Mouse (Mus musculus): ENCODE data around the gene Arl6ip1. TPM values are rescaled to one million over a fixed set of nuclear protein-coding genes. Genes with fewer than 3 reads are reported as not detected.
A peak's percentile ranks its signal among the peaks of the same experiment; 100 is the strongest.

Arl6ip1 gene
- total and polyA plus RNA-seq, 3 experiments = 21.3 to 28.9 (median 26.1) TPM

DNA sequence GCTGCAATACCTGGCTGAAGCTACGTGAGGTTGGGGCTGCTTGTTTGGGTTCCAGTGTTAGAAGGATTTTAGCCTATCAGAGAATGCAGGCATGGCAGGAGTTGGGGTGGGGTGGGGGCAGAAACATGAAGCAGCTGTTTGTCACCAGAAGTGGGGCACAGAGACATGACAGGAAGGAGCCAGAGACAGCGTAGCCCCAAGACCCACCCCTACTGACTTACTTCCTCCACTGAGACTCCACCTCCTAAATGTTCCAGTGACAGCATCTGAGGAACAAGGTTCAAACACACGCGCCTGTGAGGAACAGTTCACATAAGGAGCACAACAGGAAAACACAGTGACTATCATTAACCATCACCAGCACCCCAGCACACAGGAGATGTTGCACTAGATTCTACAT lies 49.5 kb downstream of the Arl6ip1 start:
- DNase-seq = no peak
- Histone ChIP-seq H3K36me3 (ENCODE audit: control insufficient read depth, insufficient read depth, low read length) (no peaks in the 10 kb centered on the region), H3K9ac (ENCODE audit: low read depth, low read length) (no peak overlapping the region), H3K27me3 (ENCODE audit: control insufficient read depth, insufficient read depth, low read length) (0 out of 2 replicates have a peak, but pooled peaks cover 1% of the 10 kb centered on the region), H3K4me3 (no peak overlapping the region), H3K27ac (no peak overlapping the region), H3K4me1 (ENCODE audit: control insufficient read depth, insufficient read depth, low read length) (no peaks in the 10 kb centered on the region), H3K79me2 (replicated peaks; ENCODE audit: control insufficient read depth, insufficient read depth, low read length) (no peaks in the 10 kb centered on the region)
- 59% methylated on average over 4 of the region's 4 CpGs for WGBS
- TF ChIP-seq CTCF (IDR thresholded peaks at IDR 0.05) = no peak
- no peak for TF ChIP-seq POLR2A (IDR thresholded peaks at IDR 0.05; ENCODE audit: insufficient read depth, low read depth, low read length)
- no peak for TF ChIP-seq EP300 (IDR thresholded peaks at IDR 0.05; ENCODE audit: insufficient read depth, low read depth, low read length)
- intact Hi-C loops (cut with DNase I) = no loop called here

- Histone ChIP-seq H3K79me2 (replicated peaks; ENCODE audit: control insufficient read depth, insufficient read depth, low read length) (no peaks in the 10 kb centered on the region), H3K4me1 (ENCODE audit: control insufficient read depth, insufficient read depth, low read length) (no peaks in the 10 kb centered on the region)
- intact Hi-C loops (cut with DNase I) = no loop called here
These were observed 50.4 kb downstream of the Arl6ip1 start for GRCm38 (mm10) chr7:118079097-118079496.

More at GRCm38 (mm10) chr7:118079097-118079496, 50.4 kb downstream of the Arl6ip1 start:
- Histone ChIP-seq H3K27me3 (ENCODE audit: control insufficient read depth, insufficient read depth, low read length) (0 out of 2 replicates have a peak, but pooled peaks cover 1% of the 10 kb centered on the region), H3K36me3 (ENCODE audit: control insufficient read depth, insufficient read depth, low read length) (no peaks in the 10 kb centered on the region), H3K9ac (ENCODE audit: low read depth, low read length) (no peak overlapping the region), H3K4me3 (no peak overlapping the region), H3K27ac (no peak overlapping the region)
- 84% methylated on average over 5 of the region's 5 CpGs for WGBS
- peak; percentile 26 for TF ChIP-seq CTCF (IDR thresholded peaks at IDR 0.05)
- TF ChIP-seq EP300 (IDR thresholded peaks at IDR 0.05; ENCODE audit: insufficient read depth, low read depth, low read length) = no peak
- TF ChIP-seq POLR2A (IDR thresholded peaks at IDR 0.05; ENCODE audit: insufficient read depth, low read depth, low read length) = no peak
- DNase-seq = no peak

Other genes starting within 250 kb of the Arl6ip1 start
- 100 to 1,000 TPM; 517 to 581 TPM for gene Rps15a, start 13.5 kb downstream of the Arl6ip1 start, total RNA-seq (2021)
- gene Rps15a, start 13.5 kb downstream of the Arl6ip1 start, polyA plus RNA-seq (2012; rRNA removed) = 865 and 1,515 TPM in 2 replicates
- gene Smg1, start 114.0 kb upstream of the Arl6ip1 start, total RNA-seq (2021) = 10 to 100 TPM; 31.3 to 32.4 TPM
- 12.6 and 23.1 TPM in 2 replicates for gene Smg1, start 114.0 kb upstream of the Arl6ip1 start, polyA plus RNA-seq (2012; rRNA removed)